Mouse (Mus musculus): ENCODE results near the gene Vti1a. TPM values are rescaled to one million over a fixed set of nuclear protein-coding genes. Genes with fewer than 3 reads are reported as not detected.

Gene Vti1a
- polyA plus RNA-seq, 1 experiment: not detected

DNA sequence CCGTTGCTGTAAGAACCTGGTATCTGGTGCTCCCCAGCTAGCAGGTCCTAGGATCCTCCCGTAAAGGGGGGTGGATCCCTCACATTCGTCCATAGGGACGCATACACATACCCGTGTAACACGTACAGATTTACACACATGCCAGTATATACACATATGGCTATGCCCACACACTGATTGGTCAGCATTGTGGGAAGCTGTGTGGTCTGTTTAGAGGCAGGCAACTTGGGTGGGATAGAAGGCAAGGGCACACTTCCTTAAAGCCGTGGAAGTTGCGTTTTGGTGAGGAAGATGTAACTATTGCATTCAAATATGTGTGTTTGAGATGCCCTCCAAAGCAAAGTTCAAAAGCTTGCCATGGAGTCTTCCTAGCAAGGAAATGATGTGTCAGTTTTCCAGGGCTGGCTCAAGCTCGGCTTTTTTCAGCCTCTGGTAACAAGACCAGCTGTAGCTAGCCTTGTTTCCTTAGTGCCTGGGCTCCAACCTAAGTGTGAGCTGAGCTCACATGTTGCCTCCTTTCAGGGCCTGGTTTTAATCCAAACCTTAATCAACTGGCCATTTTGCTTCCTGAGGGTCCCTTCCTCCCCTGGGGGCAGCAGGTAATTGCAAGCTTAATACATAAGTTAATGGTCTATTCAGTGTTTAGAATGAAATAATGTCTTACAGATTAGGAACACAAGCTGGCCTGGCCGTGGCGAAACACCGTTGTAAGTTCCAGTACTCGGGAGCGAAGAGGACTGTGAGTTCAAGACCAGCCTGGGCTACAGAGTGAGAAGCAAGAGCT is 271.7 kb downstream of the Vti1a start:
- Histone ChIP-seq H3K4me1 (ENCODE audit: control insufficient read depth, insufficient read depth, low read length) (peaks cover 3% of the 10 kb centered on the region; the same call in 1 of the 2 replicates), H3K27ac (ENCODE audit: insufficient read depth, low read depth, low read length) (no peak overlapping the region), H3K4me3 (ENCODE audit: insufficient read depth, low read depth, low read length) (no peak overlapping the region)
- WGBS: 96% methylated on average over 14 of the region's 14 CpGs
- no peak for TF ChIP-seq CTCF (IDR thresholded peaks at IDR 0.05; ENCODE audit: insufficient read depth, low read depth, low read length)
- no peak for TF ChIP-seq POLR2A (IDR thresholded peaks at IDR 0.05; ENCODE audit: insufficient read depth, low read depth, low read length)

DNA sequence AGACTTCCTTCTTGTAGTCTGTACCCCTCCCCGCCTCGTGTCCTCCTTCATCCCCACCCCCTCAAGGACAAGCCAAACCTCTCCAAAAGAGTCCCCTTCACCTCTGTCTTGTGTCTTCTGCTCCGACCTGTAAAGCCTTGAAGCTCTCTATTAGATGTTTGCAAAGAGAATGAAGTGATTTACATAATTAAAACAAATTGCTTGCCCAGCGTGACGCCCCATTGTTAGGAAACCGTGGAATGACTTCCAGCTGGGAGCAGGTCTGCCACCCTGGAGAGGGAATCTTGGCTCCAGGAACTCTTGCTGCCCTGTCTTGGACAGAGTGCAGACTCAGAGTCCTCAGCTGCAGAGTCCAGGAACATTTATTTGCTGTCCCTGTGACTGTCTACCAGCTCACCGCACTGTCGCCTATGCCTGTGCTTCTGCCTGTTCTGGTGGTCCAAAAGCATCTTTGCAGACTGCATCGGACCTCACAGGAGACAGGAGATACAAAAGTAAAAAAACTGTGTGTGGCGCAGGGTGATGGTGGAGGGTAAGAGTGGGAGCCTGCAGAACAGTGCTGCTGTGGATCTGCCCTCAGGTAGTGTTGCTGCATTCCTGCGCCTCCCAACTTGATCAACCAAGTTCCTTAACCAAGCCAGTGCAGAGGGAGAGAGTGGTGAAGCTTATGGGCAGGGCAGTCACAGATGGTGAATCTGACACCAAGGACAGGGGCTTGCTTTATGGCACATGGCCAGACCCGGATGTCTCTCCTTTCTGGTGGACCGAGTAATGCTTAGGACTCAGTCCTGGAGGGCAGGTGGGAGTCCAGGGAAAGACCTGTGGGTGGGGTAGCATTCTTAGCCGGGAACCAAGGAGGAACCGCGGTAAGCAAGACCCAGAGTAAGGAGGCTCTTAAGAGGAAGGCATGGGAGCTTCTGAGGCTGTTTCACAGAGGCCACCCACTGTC is 273.1 kb downstream of the Vti1a start:
- Histone ChIP-seq H3K4me3 (ENCODE audit: insufficient read depth, low read depth, low read length) (no peak overlapping the region), H3K27ac (ENCODE audit: insufficient read depth, low read depth, low read length) (no peak overlapping the region), H3K4me1 (ENCODE audit: control insufficient read depth, insufficient read depth, low read length) (peaks cover 9% of the 10 kb centered on the region; the same call in 1 of the 2 replicates)
- WGBS: 67% methylated on average over 16 of the region's 16 CpGs
- TF ChIP-seq CTCF (IDR thresholded peaks at IDR 0.05; ENCODE audit: insufficient read depth, low read depth, low read length) (no peak), POLR2A (IDR thresholded peaks at IDR 0.05; ENCODE audit: insufficient read depth, low read depth, low read length) (no peak)

- no peak overlapping the region for H3K4me3 ChIP-seq (ENCODE audit: insufficient read depth, low read depth, low read length)
- no peak for TF ChIP-seq POLR2A (IDR thresholded peaks at IDR 0.05; ENCODE audit: insufficient read depth, low read depth, low read length)
- no peak for TF ChIP-seq CTCF (IDR thresholded peaks at IDR 0.05; ENCODE audit: insufficient read depth, low read depth, low read length)
- no peak overlapping the region for H3K27ac ChIP-seq (ENCODE audit: insufficient read depth, low read depth, low read length)
- peaks cover 9% of the 10 kb centered on the region; the same call in 1 of the 2 replicates for H3K4me1 ChIP-seq (ENCODE audit: control insufficient read depth, insufficient read depth, low read length)
- 31% methylated on average over 26 of the region's 26 CpGs for WGBS
Observed at GRCm38 (mm10) chr19:55592876-55593691, 277.0 kb downstream of the Vti1a start.

DNA sequence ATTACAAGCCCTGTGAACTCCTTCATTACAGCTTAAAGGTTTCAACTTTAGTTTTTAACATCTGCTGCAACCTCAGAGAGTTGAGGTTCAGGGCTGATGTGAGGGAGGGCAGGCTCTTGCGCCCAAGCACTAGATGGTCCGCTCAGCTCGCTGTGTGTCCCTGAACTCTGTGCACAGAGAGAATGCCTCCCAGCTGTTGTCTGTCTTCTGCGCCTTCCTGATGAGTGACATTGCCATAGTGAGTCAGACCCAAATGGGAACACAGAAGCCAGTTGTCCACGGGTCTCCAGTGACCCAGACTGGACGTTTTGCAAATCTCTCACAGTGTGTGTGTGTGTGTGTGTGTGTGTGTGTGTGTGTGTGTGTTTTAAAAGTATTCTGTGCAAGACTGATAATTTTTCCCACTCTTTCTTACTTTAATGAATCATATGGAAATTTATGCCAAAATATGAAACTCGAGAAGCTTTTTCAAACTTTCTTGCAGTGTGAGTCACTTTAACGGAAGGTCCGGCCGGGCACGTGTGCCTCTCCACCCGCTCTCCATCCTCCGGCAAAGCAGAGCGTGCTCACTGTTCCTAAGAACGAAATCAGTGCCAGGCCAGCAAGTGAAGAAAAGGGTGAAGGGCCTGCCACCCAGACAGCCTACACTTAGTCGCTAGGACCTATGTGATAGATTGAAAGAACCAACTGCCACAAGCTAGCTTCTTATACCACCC is 277.8 kb downstream of the Vti1a start:
- 87% methylated on average over 16 of the region's 16 CpGs for WGBS
- Histone ChIP-seq H3K27ac (ENCODE audit: insufficient read depth, low read depth, low read length) (no peak overlapping the region), H3K4me1 (ENCODE audit: control insufficient read depth, insufficient read depth, low read length) (peaks cover 6% of the 10 kb centered on the region; the same call in 1 of the 2 replicates), H3K4me3 (ENCODE audit: insufficient read depth, low read depth, low read length) (no peak overlapping the region)
- TF ChIP-seq CTCF (IDR thresholded peaks at IDR 0.05; ENCODE audit: insufficient read depth, low read depth, low read length) (no peak), POLR2A (IDR thresholded peaks at IDR 0.05; ENCODE audit: insufficient read depth, low read depth, low read length) (no peak)

DNA sequence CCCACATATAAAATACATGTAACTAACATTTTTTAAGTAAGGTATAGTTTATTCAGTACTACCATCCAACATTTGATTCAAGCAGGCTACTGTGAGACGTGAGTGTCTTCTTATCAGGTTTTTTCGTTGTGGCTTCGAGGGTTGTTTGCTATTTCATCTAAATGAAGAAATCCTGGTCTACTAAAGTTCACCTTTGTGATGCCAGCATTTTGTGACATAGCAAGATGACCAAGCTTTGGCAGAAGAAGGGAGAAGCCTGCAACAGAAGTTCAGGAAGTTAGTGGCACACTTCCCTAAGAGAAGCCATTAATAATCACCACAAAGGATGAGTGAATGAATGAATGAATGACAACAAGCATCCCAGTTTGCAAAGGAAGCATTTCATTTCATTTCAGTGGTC is 278.4 kb downstream of the Vti1a start:
- TF ChIP-seq POLR2A (IDR thresholded peaks at IDR 0.05; ENCODE audit: insufficient read depth, low read depth, low read length) (no peak), CTCF (IDR thresholded peaks at IDR 0.05; ENCODE audit: insufficient read depth, low read depth, low read length) (no peak)
- H3K4me3 ChIP-seq (ENCODE audit: insufficient read depth, low read depth, low read length): no peak overlapping the region
- H3K27ac ChIP-seq (ENCODE audit: insufficient read depth, low read depth, low read length): no peak overlapping the region
- WGBS: 97% methylated on average over 3 of the region's 3 CpGs
- peaks cover 6% of the 10 kb centered on the region; the same call in 1 of the 2 replicates for H3K4me1 ChIP-seq (ENCODE audit: control insufficient read depth, insufficient read depth, low read length)

DNA sequence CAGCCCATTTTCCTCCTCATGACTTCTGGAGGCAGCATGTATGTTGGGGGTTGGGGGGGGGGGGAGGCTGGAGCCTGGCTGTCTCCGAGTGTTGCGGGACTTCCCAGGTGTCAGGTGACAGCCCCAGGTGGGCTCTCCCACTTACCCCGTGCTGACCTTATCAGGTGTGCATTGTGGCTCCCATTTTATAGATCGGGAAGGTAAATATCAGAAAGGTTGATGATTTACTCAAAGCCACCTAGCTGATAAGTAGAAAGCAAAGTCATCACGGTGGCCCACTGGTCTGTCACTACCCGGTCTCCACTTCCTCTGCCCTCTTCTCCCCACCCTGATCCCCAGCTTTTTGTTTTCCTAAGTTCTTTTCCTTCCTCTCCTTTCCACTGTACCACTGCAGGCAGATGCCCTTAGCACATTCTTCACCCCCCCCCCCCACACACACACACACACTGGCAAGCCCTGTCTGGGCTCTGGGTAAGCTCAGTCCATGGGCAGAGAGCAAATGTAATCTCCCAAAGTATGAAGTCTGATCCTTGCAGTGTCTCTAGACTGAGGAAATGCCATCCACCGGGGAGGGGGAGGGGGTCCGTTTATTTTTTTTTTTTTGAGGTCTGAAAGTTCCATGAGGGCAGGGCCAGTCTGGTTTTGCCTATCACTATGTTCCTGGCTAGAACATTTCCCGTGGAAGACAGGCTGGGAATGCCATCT is 280.0 kb downstream of the Vti1a start:
- H3K27ac ChIP-seq (ENCODE audit: insufficient read depth, low read depth, low read length): no peak overlapping the region
- TF ChIP-seq CTCF (IDR thresholded peaks at IDR 0.05; ENCODE audit: insufficient read depth, low read depth, low read length): no peak
- TF ChIP-seq POLR2A (IDR thresholded peaks at IDR 0.05; ENCODE audit: insufficient read depth, low read depth, low read length): no peak
- no peak overlapping the region for H3K4me3 ChIP-seq (ENCODE audit: insufficient read depth, low read depth, low read length)
- H3K4me1 ChIP-seq (ENCODE audit: control insufficient read depth, insufficient read depth, low read length): peaks cover 6% of the 10 kb centered on the region; the same call in 1 of the 2 replicates
- WGBS: 86% methylated on average over 9 of the region's 9 CpGs

DNA sequence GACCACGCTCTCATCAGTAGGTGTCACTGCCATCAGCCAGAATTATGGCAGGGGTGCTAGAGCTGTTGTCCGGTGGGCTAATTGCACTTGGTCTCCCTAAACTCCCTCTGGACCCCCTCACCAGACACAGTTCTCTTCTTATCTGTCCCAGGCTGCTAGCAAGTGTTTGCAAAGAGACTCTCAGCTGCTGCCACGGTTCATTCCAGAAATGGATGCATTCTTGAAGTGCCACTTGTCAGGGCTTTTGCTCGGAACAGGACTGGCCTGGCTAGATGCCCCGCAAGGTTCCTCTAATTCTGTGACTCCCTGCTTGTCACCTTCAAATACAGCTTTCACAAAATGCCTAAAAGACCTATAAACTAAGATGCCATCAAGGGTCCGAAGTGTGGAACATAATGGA is 280.7 kb downstream of the Vti1a start:
- H3K4me1 ChIP-seq (ENCODE audit: control insufficient read depth, insufficient read depth, low read length): peaks cover 6% of the 10 kb centered on the region; the same call in 1 of the 2 replicates
- 87% methylated on average over 6 of the region's 6 CpGs for WGBS
- no peak overlapping the region for H3K4me3 ChIP-seq (ENCODE audit: insufficient read depth, low read depth, low read length)
- TF ChIP-seq CTCF (IDR thresholded peaks at IDR 0.05; ENCODE audit: insufficient read depth, low read depth, low read length) (no peak), POLR2A (IDR thresholded peaks at IDR 0.05; ENCODE audit: insufficient read depth, low read depth, low read length) (no peak)
- H3K27ac ChIP-seq (ENCODE audit: insufficient read depth, low read depth, low read length): no peak overlapping the region

All from olfactory bulb, adult 2 months (tissue).